Mouse (Mus musculus): ENCODE results near the gene Ell3. TPM values are rescaled to one million over a fixed set of nuclear protein-coding genes. Genes with fewer than 3 reads are reported as not detected.

Gene Ell3
- polyA plus RNA-seq, 1 experiment from 2014 or later: 1.2 TPM

DNA sequence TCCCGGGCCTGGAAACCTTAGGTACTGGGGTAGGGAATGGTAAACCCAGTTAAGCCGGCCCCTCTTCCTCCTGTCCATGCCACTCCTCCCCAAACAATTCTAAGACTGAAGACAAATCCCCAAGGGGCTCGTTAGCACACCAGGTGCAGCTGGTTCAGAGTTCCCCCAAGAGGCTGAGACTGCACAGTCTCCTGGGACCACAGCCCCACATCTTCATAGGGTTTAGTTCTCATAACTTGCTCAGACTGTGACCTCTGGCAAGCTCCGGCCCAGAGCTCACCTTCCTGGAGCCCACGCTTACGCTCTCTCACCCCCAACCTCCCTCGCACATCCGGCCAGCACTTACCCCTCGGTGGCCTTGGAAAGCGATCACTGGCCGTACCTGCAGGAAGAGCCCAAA lies 2.3 kb downstream of the Ell3 start:
- peaks cover 13% of the 10 kb centered on the region for H3K27me3 ChIP-seq (ENCODE audit: control insufficient read depth, insufficient read depth, low read length)
- no peak overlapping the region for H3K9ac ChIP-seq (replicated peaks; ENCODE audit: low read depth, low read length)
- no peaks in the 10 kb centered on the region for H3K9me3 ChIP-seq (ENCODE audit: control insufficient read depth, low read length)
- no peak overlapping the region for H3K27ac ChIP-seq (ENCODE audit: low read depth, low read length)
- 8% methylated on average over 11 of the region's 11 CpGs for WGBS
- no peak for ATAC-seq (ENCODE audit: low read depth)
- peak overlapping the region; percentile 8; the same call in 1 of the 2 replicates for H3K4me3 ChIP-seq (ENCODE audit: low read depth, low read length)
- H3K36me3 ChIP-seq (ENCODE audit: control insufficient read depth, insufficient read depth, low read length): peaks cover 19% of the 10 kb centered on the region; the same call in 1 of the 2 replicates
- peaks cover 5% of the 10 kb centered on the region; the same call in 1 of the 2 replicates for H3K4me1 ChIP-seq (ENCODE audit: control insufficient read depth, insufficient read depth, low read length)
- H3K4me2 ChIP-seq (ENCODE audit: low read depth, low read length): peak overlapping the region; percentile 41

DNA sequence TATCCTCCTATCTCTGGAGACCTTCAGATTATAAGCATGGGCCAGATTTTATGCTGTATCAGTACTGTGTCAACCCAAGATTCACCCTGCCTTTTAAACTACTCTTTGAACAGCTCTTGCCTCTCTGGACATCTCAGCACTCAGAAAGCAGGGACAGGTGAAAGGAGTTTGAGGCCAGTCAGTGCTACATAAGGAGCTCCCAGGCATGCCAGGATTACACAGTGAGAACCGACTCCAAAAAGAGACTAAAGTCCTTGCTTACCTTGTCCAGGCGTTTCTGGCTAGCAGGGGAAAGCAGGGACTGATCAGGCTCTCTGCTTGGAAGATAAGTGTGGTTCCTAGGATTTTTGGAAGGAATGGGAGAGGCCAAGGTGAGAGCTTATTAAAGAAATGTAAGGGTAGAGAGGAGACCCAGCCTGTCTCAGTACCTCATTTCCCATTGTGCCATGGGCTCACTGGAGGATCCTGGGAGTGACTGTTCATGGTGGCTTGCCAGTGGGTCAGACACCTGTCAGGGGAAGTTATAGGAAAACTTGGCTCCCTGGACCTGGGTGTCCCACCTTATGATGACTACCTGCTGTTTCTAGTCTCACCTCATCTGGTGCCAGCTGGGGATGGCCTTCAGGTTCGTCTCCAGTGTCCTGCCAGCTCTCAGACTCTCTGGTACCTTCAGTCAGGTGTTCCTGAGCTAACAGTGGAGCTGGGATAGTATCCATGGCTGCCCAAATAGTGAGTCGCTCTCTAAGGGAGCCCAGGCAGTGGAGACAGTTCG lies 3.1 kb downstream of the Ell3 start:
- Histone ChIP-seq H3K9me3 (ENCODE audit: control insufficient read depth, low read length) (no peaks in the 10 kb centered on the region), H3K4me3 (ENCODE audit: low read depth, low read length) (no peak overlapping the region), H3K4me1 (ENCODE audit: control insufficient read depth, insufficient read depth, low read length) (peaks cover 5% of the 10 kb centered on the region; the same call in 1 of the 2 replicates), H3K36me3 (ENCODE audit: control insufficient read depth, insufficient read depth, low read length) (peaks cover 19% of the 10 kb centered on the region; the same call in 1 of the 2 replicates), H3K27me3 (ENCODE audit: control insufficient read depth, insufficient read depth, low read length) (peaks cover 13% of the 10 kb centered on the region), H3K27ac (ENCODE audit: low read depth, low read length) (no peak overlapping the region), H3K4me2 (ENCODE audit: low read depth, low read length) (no peak overlapping the region), H3K9ac (replicated peaks; ENCODE audit: low read depth, low read length) (no peak overlapping the region)
- no peak for ATAC-seq (ENCODE audit: low read depth)
- 69% methylated on average over 5 of the region's 5 CpGs for WGBS

DNA sequence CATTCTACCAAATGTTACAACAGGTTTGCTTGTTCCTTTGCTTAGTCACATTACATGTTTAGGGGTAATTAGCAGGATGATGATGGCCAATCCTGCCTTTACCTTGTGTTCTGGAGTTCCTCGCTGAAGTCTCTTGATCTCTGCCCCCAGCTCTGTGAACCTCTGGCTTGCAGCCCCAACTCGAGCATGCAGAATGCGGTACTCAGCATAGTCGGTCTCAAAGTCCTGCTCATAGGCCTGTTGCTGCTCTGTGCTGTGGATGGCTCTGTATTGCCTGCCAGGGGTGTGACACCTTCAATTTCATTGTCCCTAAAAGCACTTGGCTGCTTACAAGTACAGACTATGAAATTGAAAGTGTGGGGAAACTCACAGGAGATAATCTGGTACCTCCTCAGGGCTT lies 4.3 kb downstream of the Ell3 start:
- peaks cover 13% of the 10 kb centered on the region for H3K27me3 ChIP-seq (ENCODE audit: control insufficient read depth, insufficient read depth, low read length)
- peaks cover 29% of the 10 kb centered on the region for H3K36me3 ChIP-seq (ENCODE audit: control insufficient read depth, insufficient read depth, low read length)

DNA sequence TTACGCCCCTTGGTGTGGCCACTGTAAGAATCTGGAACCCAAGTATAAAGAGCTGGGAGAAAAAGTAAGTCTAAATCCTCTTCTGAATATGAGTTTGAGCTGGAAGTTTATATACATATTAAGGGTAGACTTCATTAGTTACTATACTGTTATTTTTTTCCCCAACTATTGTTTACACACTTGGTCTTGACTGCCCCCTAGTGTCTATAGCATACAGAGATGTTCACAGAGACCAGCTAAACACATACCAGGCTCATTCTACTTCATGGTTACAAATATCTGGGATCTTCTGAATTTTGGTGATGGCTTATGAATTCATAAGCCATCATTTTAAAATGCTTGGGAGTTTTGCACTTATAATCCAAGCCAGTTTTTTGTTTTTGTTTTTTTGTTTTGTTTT lies 9.2 kb downstream of the Ell3 start:
- Histone ChIP-seq H3K36me3 (ENCODE audit: control insufficient read depth, insufficient read depth, low read length) (peaks cover 70% of the 10 kb centered on the region), H3K4me1 (ENCODE audit: control insufficient read depth, insufficient read depth, low read length) (no peaks in the 10 kb centered on the region), H3K27ac (ENCODE audit: low read depth, low read length) (no peak overlapping the region), H3K4me2 (ENCODE audit: low read depth, low read length) (no peak overlapping the region), H3K9me3 (ENCODE audit: control insufficient read depth, low read length) (no peaks in the 10 kb centered on the region), H3K4me3 (ENCODE audit: low read depth, low read length) (no peak overlapping the region), H3K9ac (replicated peaks; ENCODE audit: low read depth, low read length) (no peak overlapping the region), H3K27me3 (ENCODE audit: control insufficient read depth, insufficient read depth, low read length) (no peaks in the 10 kb centered on the region)
- 100% methylated on average over 1 of the region's 1 CpGs for WGBS
- ATAC-seq (ENCODE audit: low read depth): no peak

More for the DNA sequence above, 4.3 kb downstream of the Ell3 start:
- H3K4me2 ChIP-seq (ENCODE audit: low read depth, low read length): no peak overlapping the region
- no peak overlapping the region for H3K27ac ChIP-seq (ENCODE audit: low read depth, low read length)
- H3K4me3 ChIP-seq (ENCODE audit: low read depth, low read length): no peak overlapping the region
- WGBS: 76% methylated on average over 4 of the region's 4 CpGs
- H3K9me3 ChIP-seq (ENCODE audit: control insufficient read depth, low read length): no peaks in the 10 kb centered on the region
- no peak for ATAC-seq (ENCODE audit: low read depth)
- no peak overlapping the region for H3K9ac ChIP-seq (replicated peaks; ENCODE audit: low read depth, low read length)
- peaks cover 5% of the 10 kb centered on the region; the same call in 1 of the 2 replicates for H3K4me1 ChIP-seq (ENCODE audit: control insufficient read depth, insufficient read depth, low read length)

DNA sequence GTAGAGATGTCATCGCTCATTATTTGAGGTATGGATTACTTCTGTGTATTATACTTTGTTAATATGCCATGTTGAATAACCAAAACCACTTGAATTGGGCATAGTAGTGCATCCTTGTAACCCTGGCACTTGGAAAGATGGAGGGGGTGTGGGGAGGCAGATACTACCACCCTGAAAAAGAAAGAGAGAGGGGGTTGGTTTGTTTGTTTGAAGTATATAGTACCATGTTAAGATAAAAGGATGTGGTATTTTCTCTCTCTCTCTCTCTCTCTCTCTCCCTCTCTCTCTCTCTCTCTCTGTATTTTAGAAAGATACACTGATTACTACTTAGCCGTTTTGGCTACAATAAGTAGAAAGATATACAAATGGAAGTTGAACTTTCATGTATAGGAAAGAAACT lies 18.2 kb downstream of the Ell3 start:
- H3K9ac ChIP-seq (replicated peaks; ENCODE audit: low read depth, low read length): no peak overlapping the region
- no peak overlapping the region for H3K4me2 ChIP-seq (ENCODE audit: low read depth, low read length)
- H3K4me3 ChIP-seq (ENCODE audit: low read depth, low read length): no peak overlapping the region
- no peaks in the 10 kb centered on the region for H3K27me3 ChIP-seq (ENCODE audit: control insufficient read depth, insufficient read depth, low read length)
- H3K4me1 ChIP-seq (ENCODE audit: control insufficient read depth, insufficient read depth, low read length): no peaks in the 10 kb centered on the region
- no peak for ATAC-seq (ENCODE audit: low read depth)
- H3K9me3 ChIP-seq (ENCODE audit: control insufficient read depth, low read length): no peaks in the 10 kb centered on the region
- H3K36me3 ChIP-seq (ENCODE audit: control insufficient read depth, insufficient read depth, low read length): peaks cover 61% of the 10 kb centered on the region
- 96% methylated on average over 2 of the region's 2 CpGs for WGBS
- H3K27ac ChIP-seq (ENCODE audit: low read depth, low read length): no peak overlapping the region

- Histone ChIP-seq H3K9me3 (ENCODE audit: control insufficient read depth, low read length) (no peaks in the 10 kb centered on the region), H3K4me1 (ENCODE audit: control insufficient read depth, insufficient read depth, low read length) (no peaks in the 10 kb centered on the region), H3K4me2 (ENCODE audit: low read depth, low read length) (no peak overlapping the region), H3K27me3 (ENCODE audit: control insufficient read depth, insufficient read depth, low read length) (no peaks in the 10 kb centered on the region), H3K36me3 (ENCODE audit: control insufficient read depth, insufficient read depth, low read length) (peaks cover 40% of the 10 kb centered on the region), H3K4me3 (ENCODE audit: low read depth, low read length) (no peak overlapping the region), H3K27ac (ENCODE audit: low read depth, low read length) (no peak overlapping the region), H3K9ac (replicated peaks; ENCODE audit: low read depth, low read length) (no peak overlapping the region)
- no peak for ATAC-seq (ENCODE audit: low read depth)
- 93% methylated on average over 2 of the region's 2 CpGs for WGBS
Observed at GRCm38 (mm10) chr2:121423166-121423565, 20.9 kb downstream of the Ell3 start.

GRCm38 (mm10) chr2:121418476-121418875 lies 25.6 kb downstream of the Ell3 start:
- H3K4me2 ChIP-seq (ENCODE audit: low read depth, low read length): no peak overlapping the region
- H3K4me3 ChIP-seq (ENCODE audit: low read depth, low read length): no peak overlapping the region
- no peaks in the 10 kb centered on the region for H3K9me3 ChIP-seq (ENCODE audit: control insufficient read depth, low read length)
- H3K27ac ChIP-seq (ENCODE audit: low read depth, low read length): no peak overlapping the region
- 92% methylated on average over 3 of the region's 3 CpGs for WGBS
- peaks cover 11% of the 10 kb centered on the region for H3K36me3 ChIP-seq (ENCODE audit: control insufficient read depth, insufficient read depth, low read length)
- peaks cover 17% of the 10 kb centered on the region for H3K4me1 ChIP-seq (ENCODE audit: control insufficient read depth, insufficient read depth, low read length)
- H3K27me3 ChIP-seq (ENCODE audit: control insufficient read depth, insufficient read depth, low read length): 0 out of 2 replicates have a peak, but pooled peaks cover 3% of the 10 kb centered on the region
- no peak for ATAC-seq (ENCODE audit: low read depth)
- H3K9ac ChIP-seq (replicated peaks; ENCODE audit: low read depth, low read length): no peak overlapping the region

DNA sequence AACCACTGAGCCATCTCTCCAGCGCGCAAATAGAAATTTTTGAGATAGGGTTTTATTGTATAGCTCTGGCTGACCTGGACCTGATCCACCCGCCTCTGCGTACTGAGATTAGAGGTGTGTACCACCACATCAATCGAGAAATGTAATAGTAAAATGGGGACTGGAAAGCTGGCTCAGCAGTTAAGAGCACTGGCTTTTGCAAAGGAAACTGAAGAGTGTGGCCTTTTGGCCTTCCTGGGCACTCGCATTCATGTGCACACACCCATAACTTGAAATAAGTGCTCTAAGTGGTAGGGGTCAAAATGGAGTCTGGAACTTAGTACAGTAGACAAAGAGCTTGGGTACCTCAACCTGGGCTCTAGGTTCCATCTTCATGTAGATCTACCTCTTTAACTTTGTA lies 27.7 kb downstream of the Ell3 start:
- H3K9ac ChIP-seq (replicated peaks; ENCODE audit: low read depth, low read length): no peak overlapping the region
- no peaks in the 10 kb centered on the region for H3K9me3 ChIP-seq (ENCODE audit: control insufficient read depth, low read length)
- no peak overlapping the region for H3K27ac ChIP-seq (ENCODE audit: low read depth, low read length)
- H3K27me3 ChIP-seq (ENCODE audit: control insufficient read depth, insufficient read depth, low read length): 0 out of 2 replicates have a peak, but pooled peaks cover 3% of the 10 kb centered on the region
- H3K4me1 ChIP-seq (ENCODE audit: control insufficient read depth, insufficient read depth, low read length): peaks cover 22% of the 10 kb centered on the region
- no peaks in the 10 kb centered on the region; the same call in 1 of the 2 replicates for H3K36me3 ChIP-seq (ENCODE audit: control insufficient read depth, insufficient read depth, low read length)
- WGBS: 93% methylated on average over 6 of the region's 6 CpGs
- H3K4me2 ChIP-seq (ENCODE audit: low read depth, low read length): no peak overlapping the region; the same call in 1 of the 2 replicates
- no peak for ATAC-seq (ENCODE audit: low read depth)
- no peak overlapping the region for H3K4me3 ChIP-seq (ENCODE audit: low read depth, low read length)

DNA sequence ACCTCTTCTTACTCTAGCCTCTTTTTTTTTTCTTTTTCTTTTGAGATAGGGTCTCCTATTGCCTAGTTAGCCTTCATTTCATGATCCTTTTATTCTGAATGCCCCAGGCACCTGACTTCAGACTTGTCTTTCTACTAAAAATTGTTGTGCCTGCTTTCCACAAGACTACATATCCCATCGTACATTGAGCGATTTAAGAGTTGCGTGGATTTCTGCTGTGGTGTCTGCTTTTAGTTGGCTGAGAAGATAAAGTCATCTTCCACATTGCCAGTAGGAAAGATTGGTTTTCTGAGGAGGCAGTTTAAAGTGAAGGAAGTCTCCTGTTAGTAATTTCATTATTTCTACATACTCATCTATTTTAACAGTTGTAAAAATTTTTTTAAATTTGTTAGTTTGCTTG lies 28.5 kb downstream of the Ell3 start:
- 0 out of 2 replicates have a peak, but pooled peaks cover 3% of the 10 kb centered on the region for H3K27me3 ChIP-seq (ENCODE audit: control insufficient read depth, insufficient read depth, low read length)
- no peak overlapping the region for H3K27ac ChIP-seq (ENCODE audit: low read depth, low read length)
- no peak overlapping the region for H3K9ac ChIP-seq (replicated peaks; ENCODE audit: low read depth, low read length)
- no peaks in the 10 kb centered on the region for H3K9me3 ChIP-seq (ENCODE audit: control insufficient read depth, low read length)
- H3K4me3 ChIP-seq (ENCODE audit: low read depth, low read length): peak overlapping the region; percentile 100
- H3K4me2 ChIP-seq (ENCODE audit: low read depth, low read length): peak overlapping the region; percentile 52
- peaks cover 22% of the 10 kb centered on the region for H3K4me1 ChIP-seq (ENCODE audit: control insufficient read depth, insufficient read depth, low read length)
- H3K36me3 ChIP-seq (ENCODE audit: control insufficient read depth, insufficient read depth, low read length): no peaks in the 10 kb centered on the region; the same call in 1 of the 2 replicates
- 84% methylated on average over 3 of the region's 3 CpGs for WGBS
- ATAC-seq (ENCODE audit: low read depth): no peak

All from neural tube, embryonic 14.5 days (tissue).